18 mouse cellular contexts compared by ENCODE assay signal in the genomic region with DNA sequence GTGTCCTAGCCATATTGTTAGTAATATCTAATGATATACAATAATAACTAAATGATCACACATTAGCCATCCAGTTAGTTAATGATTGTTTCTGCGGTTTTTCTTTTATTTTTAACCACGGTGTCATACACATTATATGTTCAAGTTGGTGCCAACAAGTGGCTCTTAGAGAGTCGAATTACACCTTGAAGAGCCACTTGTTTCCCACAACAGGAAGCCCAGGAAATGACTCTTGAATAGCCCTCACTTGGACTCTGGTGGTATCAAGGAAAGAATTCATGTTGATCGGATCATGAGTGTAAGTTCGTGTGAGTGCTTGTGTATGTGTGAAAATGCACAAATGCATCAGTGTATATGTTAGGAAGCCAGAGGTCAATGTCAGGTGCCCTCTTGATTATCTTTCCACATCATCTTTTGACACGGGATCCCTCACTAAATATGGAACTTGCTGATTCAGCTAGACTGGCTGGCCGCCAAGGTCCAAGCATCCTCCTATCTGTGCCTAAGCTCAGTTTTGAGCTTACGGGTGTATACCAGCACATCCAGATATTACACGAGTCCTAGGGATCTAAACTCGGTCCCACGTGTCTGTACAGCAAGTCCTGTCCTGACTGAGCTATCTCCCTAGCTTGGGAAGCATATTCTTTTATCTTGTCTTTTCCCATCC. TPM values are rescaled to one million over a fixed set of nuclear protein-coding genes. Genes with fewer than 3 reads are reported as not detected.
DNase-seq lines count a peak whose midpoint lies in the region; ATAC-seq and TF ChIP-seq lines count a peak whose summit lies in the region.
"Had no signal": no experiment of that assay in that cellular context is flagged by ENCODE, and none has a peak within 500 bp of the region (broad histone marks: within the 10 kb centered on the region; RNA-seq: fewer than 3 reads in every experiment).

No protein-coding gene starts in this region.

- H3K27ac ChIP-seq in gastrocnemius, adult 2 months: no peak overlapping the region
- H3K27ac ChIP-seq: limb, embryonic 10.5 days; liver, embryonic 12.5 days; midbrain, embryonic 13.5 days; stomach, embryonic 15.5 days had no signal

- ATAC-seq in megakaryocyte progenitor cell, adult 5-6 weeks (replicated peaks; ENCODE audit: poor library complexity): no peak
- ATAC-seq: forebrain, postnatal 0 days; liver, embryonic 12.5 days; midbrain, embryonic 13.5 days had no signal

- DNase-seq in gastrocnemius, adult 2 months: peak; percentile 18
- no peak for DNase-seq in gastrocnemius, postnatal 36 days
- DNase-seq in lung, postnatal 10 days: peak; percentile 4
- DNase-seq in lung, postnatal 25 days (ENCODE audit: low spot score): no peak
- peak; percentile 79 to 80 for DNase-seq in cerebellum, adult 18-20 months
- no peak for DNase-seq in layer of hippocampus, adult 18-20 months (ENCODE audit: low spot score in 2 of 2)
- DNase-seq: B cell, adult 2 months; forebrain, postnatal 0 days; gastrocnemius, postnatal 14 days; right cerebral cortex, adult 18-20 months; thymus, postnatal 14 days had no signal

- no peak overlapping the region for H3K4me3 ChIP-seq in gastrocnemius, adult 2 months
- H3K4me3 ChIP-seq: heart, embryonic 12.5 days; limb, embryonic 10.5 days; liver, embryonic 12.5 days; midbrain, embryonic 13.5 days; stomach, embryonic 15.5 days had no signal

- intact Hi-C loops in gastrocnemius, adult 2 months (cut with DNase I): no loop called here
- intact Hi-C loops in gastrocnemius, postnatal 36 days (cut with DNase I): no loop called here

- TF ChIP-seq CTCF in gastrocnemius, adult 2 months (IDR thresholded peaks at IDR 0.05): no peak

RNA-seq across cellular contexts. Expression of gene Unc13c, which starts 46.2 kb away (rescaled TPM):
- under 1 TPM; 0.05 to 0.25 TPM for total RNA-seq in gastrocnemius, adult 2 months (2021)
- total RNA-seq in gastrocnemius, postnatal 36 days (2021): under 1 TPM; 0.10 TPM
- 1 to 10 TPM; 8.0 TPM for total RNA-seq in layer of hippocampus, adult 18-20 months (2021)
- not detected in 2 replicates for total RNA-seq in megakaryocyte progenitor cell, adult 5-6 weeks (2015)
- not detected in 2 replicates for total RNA-seq in megakaryocyte progenitor cell, adult 5-6 weeks (2017)
- total RNA-seq: hematopoietic stem cell, adult 5-6 weeks had no signal

Comparison
In these comparisons a context has a peak if more than half of its experiments do, and no peak if none do; other contexts are left out.
1. DNase-seq: peak in gastrocnemius, adult 2 months (single experiment), lung, postnatal 10 days (single experiment) and cerebellum, adult 18-20 months (2 of 2); none in gastrocnemius, postnatal 36 days (0 of 2), lung, postnatal 25 days (single experiment) and layer of hippocampus, adult 18-20 months (0 of 2).
2. RNA of gene Unc13c, which starts 46.2 kb away (total RNA-seq): 8.0 TPM in layer of hippocampus, adult 18-20 months; 0.05 to 0.25 TPM in gastrocnemius, adult 2 months, 0.10 TPM in gastrocnemius, postnatal 36 days and not detected in megakaryocyte progenitor cell, adult 5-6 weeks; every median in the first group is over 4 times any median in the second.